Mouse (Mus musculus): Measurements from ENCODE around the gene Dnah8.
A peak's percentile ranks its signal among the peaks of the same experiment; 100 is the strongest.
"Not testable (repeated sequence)": the region's sequence is repeated elsewhere in the genome, so short reads cannot be mapped to it uniquely, and the experiment has no call there.

Dnah8 gene

DNA sequence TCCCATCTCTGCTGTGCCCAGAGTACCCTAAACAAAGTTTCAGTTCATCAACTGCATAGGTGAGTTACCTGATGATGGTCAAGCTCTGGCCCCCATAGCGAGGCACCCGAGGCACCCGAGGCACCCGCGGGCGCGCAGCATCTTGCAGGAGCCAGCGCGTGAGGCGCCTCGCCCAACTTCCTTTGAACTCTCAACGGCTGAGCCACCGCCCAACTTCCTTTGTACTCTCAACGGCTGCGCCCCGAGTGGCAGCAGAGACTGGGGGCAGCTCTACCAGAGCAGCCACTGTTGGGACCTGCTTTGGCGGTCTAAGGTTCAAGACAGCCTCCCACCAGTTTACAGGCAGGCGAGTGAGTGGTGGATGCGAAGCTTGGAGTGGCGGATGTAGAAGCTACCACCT is at the start of gene Dnah8:
Dnah8 (plus strand) TSS at position 223 of the 400 bp plus-strand sequence.
- DNase-seq (ENCODE audit: low read depth, low spot score) = not testable (repeated sequence)

DNA sequence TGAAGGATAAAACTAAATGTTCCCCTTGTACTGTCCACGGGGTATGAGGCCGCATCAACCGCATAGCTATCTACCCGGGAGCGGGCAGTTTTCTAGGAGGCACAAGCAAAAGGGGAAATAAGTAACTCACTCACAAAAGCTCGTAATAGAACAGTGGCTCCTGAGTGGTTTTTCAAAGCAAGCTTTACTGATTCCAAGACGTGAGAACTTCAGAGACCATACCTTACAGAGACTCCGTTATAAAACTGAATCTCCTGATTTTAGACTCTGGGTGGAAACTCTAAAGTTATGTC is 49.4 kb upstream of the Dnah8 start:
- no peak for DNase-seq (ENCODE audit: low read depth, low spot score)

GRCm38 (mm10) chr17:30575121-30575904 is 48.8 kb upstream of the Dnah8 start:
- peak; percentile 71 for DNase-seq (ENCODE audit: low read depth, low spot score)

DNA sequence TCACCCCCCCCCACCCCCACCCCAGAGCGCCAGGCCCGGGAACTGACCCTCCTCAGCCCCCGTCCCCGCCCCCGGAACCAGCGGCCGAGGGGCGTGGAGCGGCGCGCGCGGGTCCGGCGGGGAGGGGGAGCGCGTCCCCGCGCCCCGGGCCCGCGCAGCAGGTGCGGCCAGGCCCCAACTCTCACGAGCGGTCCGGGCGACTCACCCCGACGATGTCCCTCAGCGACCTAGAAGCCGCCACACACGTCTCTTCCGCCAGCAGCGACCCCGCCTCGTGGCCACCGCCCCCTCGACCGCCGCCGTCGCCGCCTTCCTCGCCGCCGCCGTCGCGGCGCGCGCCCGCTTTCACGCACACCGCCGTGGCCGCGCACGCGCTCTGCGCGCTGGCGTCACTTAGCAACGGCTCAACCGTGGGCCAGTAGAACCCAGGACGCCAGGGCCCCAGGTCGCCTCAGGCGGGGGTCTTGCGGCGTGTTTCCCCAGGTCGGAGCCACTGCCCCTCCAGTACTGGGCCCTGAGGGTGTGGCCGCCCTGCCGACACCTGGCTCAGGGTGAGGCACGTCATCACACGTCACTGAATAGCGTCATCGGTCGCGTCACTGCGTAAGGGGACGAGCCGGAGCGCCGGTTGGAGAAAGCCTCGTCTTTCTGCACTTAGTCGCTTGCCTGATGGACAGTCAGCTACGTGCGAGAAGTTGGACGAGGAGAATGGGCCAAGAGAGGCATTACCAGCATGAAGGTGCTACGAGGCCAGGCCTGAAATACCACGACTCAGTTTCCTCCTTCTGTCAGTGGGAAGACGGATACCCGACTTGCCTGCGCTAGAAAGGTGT is 48.0 kb upstream of the Dnah8 start, which contains the start of gene Btbd9:
Btbd9 (minus strand) TSS at position 548 of the 833 bp plus-strand sequence.
- peak; percentile 97 for DNase-seq (ENCODE audit: low read depth, low spot score)

GRCm38 (mm10) chr17:30576946-30577345 is 47.2 kb upstream of the Dnah8 start:
- DNase-seq (ENCODE audit: low read depth, low spot score) = peak; percentile 48

GRCm38 (mm10) chr17:30580781-30581180 is 43.4 kb upstream of the Dnah8 start:
- no peak for DNase-seq (ENCODE audit: low read depth, low spot score)

DNA sequence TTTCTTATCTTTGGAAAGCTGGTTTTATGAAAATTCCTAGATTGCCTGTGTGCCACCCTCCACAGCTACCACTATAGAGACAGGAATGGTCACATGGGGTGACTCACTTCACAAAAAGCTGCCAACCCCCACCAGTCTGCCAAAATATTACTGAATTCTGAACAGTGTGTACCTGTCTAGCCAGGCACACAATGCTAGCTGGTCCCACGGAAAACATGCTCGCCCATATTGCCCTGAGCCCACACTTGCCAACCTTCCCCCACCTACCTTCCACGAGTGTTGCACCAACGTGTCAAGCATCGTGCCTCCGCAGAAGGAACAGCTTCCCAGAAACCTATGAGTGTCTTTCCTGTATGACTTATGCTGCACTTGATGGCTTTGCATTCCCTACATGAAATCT is 43.0 kb upstream of the Dnah8 start:
- DNase-seq (ENCODE audit: low read depth, low spot score) = no peak

GRCm38 (mm10) chr17:30582313-30582712 is 41.8 kb upstream of the Dnah8 start:
- DNase-seq (ENCODE audit: low read depth, low spot score) = no peak

- DNase-seq (ENCODE audit: low read depth, low spot score) = no peak
Measured at GRCm38 (mm10) chr17:30583258-30584001, 40.7 kb upstream of the Dnah8 start.

GRCm38 (mm10) chr17:30590417-30591198 is 33.5 kb upstream of the Dnah8 start:
- DNase-seq (ENCODE audit: low read depth, low spot score) = peak; percentile 69

- DNase-seq (ENCODE audit: low read depth, low spot score) = no peak
Measured at GRCm38 (mm10) chr17:30594407-30594806, 29.7 kb upstream of the Dnah8 start.

DNA sequence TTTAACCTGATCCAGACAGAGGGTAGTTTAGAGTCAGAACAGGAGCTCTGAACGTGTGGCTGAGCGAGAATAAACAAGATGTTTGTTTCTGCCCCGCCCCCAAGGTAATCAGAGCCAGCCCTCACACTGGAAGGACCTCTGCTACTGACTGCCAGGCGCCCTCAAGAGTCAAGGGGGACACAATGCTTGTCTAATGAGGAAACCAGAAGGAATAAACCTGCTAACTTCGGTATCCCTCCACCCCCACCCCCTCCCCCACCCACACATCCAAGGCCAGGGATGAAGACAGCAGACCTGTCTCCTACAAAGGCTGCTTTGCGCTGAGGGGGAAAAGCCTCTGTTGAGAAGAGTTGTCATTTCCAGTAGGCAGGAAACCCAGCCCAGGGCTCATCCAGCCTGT is 29.3 kb upstream of the Dnah8 start:
- DNase-seq (ENCODE audit: low read depth, low spot score) = no peak

GRCm38 (mm10) chr17:30597786-30598185 is 26.4 kb upstream of the Dnah8 start:
- no peak for DNase-seq (ENCODE audit: low read depth, low spot score)

- no peak for DNase-seq (ENCODE audit: low read depth, low spot score)
Measured at GRCm38 (mm10) chr17:30598300-30598699, 25.9 kb upstream of the Dnah8 start.

GRCm38 (mm10) chr17:30602175-30602574 is 22.0 kb upstream of the Dnah8 start:
- no peak for DNase-seq (ENCODE audit: low read depth, low spot score)

DNA sequence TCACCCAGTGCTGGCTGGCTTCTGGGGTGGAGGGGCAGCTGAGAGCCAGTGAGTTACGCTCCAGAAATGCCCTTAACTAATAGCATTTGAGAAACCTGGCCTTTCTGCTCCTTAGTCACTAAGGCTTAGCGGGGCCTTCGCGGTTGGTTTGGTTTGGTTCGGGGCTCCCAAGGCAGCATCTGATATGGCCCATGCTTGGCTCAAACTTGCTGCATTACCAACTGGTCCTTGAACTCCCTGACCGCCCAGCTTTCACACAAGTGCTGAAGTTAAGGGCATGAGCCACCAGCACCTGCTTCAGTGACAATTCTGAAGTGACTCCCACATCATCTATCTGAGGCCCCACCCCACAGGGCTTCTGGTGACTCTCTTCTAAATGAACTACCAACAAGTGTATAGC is 19.9 kb upstream of the Dnah8 start:
- no peak for DNase-seq (ENCODE audit: low read depth, low spot score)

GRCm38 (mm10) chr17:30605001-30605400 is 19.2 kb upstream of the Dnah8 start:
- DNase-seq (ENCODE audit: low read depth, low spot score) = no peak

- DNase-seq (ENCODE audit: low read depth, low spot score) = no peak
Measured at GRCm38 (mm10) chr17:30606206-30606605, 17.9 kb upstream of the Dnah8 start.

GRCm38 (mm10) chr17:30606634-30607081 is 17.5 kb upstream of the Dnah8 start:
- no peak for DNase-seq (ENCODE audit: low read depth, low spot score)

GRCm38 (mm10) chr17:30607330-30607729 is 16.8 kb upstream of the Dnah8 start:
- no peak for DNase-seq (ENCODE audit: low read depth, low spot score)

DNA sequence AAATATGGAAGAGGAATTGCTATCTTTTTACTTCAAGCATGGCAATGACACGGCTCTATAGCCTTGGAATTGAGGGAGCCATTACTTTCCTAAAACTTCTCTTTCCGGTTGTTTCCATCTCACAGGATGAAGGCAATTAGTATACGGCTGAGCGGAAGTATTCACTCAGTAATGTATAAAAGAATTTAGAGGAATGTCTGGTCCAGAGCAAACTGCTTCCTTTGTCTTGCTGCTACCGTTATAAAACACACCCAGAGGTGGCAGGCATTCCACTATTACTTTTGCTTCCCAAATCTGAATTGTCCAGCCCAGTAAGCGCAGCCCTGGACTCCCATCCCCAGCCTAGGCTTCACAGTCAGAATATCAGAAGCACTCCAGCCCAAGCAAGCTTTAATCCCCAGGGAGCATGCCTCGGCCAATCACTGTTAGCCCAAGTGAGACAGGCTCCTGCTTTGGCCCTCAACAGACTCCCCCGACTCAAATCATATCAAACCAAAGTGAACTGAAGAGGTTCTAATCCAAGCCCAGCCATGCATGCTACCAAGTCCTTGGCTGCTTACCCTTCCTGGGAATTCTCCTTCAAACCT is 16.2 kb upstream of the Dnah8 start:
- DNase-seq (ENCODE audit: low read depth, low spot score) = no peak
